In the genomic region with DNA sequence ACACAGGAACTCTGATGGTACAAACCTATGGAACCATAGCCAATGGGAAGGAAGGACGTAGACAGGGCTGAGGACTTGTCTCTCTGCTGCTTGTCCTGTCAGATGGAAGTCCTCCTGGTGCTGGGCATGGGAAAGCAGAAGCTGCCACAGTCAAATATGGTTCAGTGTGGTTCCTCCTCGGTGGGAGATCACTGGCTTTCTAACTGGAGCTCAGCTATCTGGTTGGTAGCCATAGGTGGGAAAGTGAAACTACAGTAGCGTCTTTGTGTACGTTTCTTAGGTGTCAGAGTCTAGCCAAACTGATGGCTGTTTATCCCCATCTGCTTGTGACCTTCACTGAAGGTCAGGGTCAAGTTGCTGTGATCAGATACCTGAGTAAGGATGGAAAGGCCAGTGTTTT, we compare ENCODE assay signal across 19 mouse cellular contexts. TPM values are rescaled to one million over a fixed set of nuclear protein-coding genes. Genes with fewer than 3 reads are reported as not detected.
DNase-seq lines count a peak whose midpoint lies in the region; ATAC-seq lines count a peak whose summit lies in the region.
"Had no signal": no experiment of that assay in that cellular context is flagged by ENCODE, and none has a peak within 500 bp of the region (broad histone marks: within the 10 kb centered on the region; RNA-seq: fewer than 3 reads in every experiment).

No protein-coding gene starts in this region.

- H3K9me3 ChIP-seq in limb, embryonic 11.5 days (ENCODE audit: control insufficient read depth, low read length), result no peaks in the 10 kb centered on the region
- H3K9me3 ChIP-seq in limb, embryonic 10.5 days (replicated peaks), result no peaks in the 10 kb centered on the region
- H3K9me3 ChIP-seq in liver, embryonic 16.5 days (replicated peaks; ENCODE audit: control insufficient read depth, low read length), result no peaks in the 10 kb centered on the region
- H3K9me3 ChIP-seq: embryonic facial prominence, embryonic 13.5 days; limb, embryonic 15.5 days; neural tube, embryonic 13.5 days had no signal

- no peak overlapping the region for H3K27ac ChIP-seq in limb, embryonic 11.5 days (replicated peaks; ENCODE audit: low read depth, low read length)
- H3K27ac ChIP-seq in limb, embryonic 10.5 days, result no peak overlapping the region
- no peak overlapping the region for H3K27ac ChIP-seq in liver, embryonic 16.5 days (ENCODE audit: low read length)
- H3K27ac ChIP-seq: embryonic facial prominence, embryonic 13.5 days; hindbrain, embryonic 14.5 days; limb, embryonic 15.5 days; neural tube, embryonic 13.5 days had no signal

- no peak overlapping the region for H3K4me3 ChIP-seq in limb, embryonic 11.5 days (ENCODE audit: low read depth, low read length)
- H3K4me3 ChIP-seq in limb, embryonic 10.5 days, result no peak overlapping the region
- H3K4me3 ChIP-seq in liver, embryonic 16.5 days (ENCODE audit: low read depth, low read length), result no peak overlapping the region
- H3K4me3 ChIP-seq: embryonic facial prominence, embryonic 13.5 days; limb, embryonic 15.5 days; neural tube, embryonic 13.5 days had no signal

- H3K4me2 ChIP-seq in limb, embryonic 11.5 days (ENCODE audit: low read depth, severe bottlenecking), result no peak overlapping the region
- H3K4me2 ChIP-seq in liver, embryonic 16.5 days (ENCODE audit: low read depth, low read length), result no peak overlapping the region
- H3K4me2 ChIP-seq: embryonic facial prominence, embryonic 13.5 days; hindbrain, embryonic 14.5 days; limb, embryonic 15.5 days; neural tube, embryonic 13.5 days had no signal

- no peak overlapping the region for H3K9ac ChIP-seq in limb, embryonic 11.5 days (ENCODE audit: low read length)
- H3K9ac ChIP-seq in liver, embryonic 16.5 days (ENCODE audit: low read depth, low read length), result no peak overlapping the region
- H3K9ac ChIP-seq: embryonic facial prominence, embryonic 13.5 days; forebrain, postnatal 0 days; hindbrain, embryonic 14.5 days; limb, embryonic 15.5 days; neural tube, embryonic 13.5 days had no signal

- no peak for ATAC-seq in limb, embryonic 11.5 days (ENCODE audit: insufficient number of reproducible peaks, low FRiP score, low TSS enrichment, low read depth)
- peak; percentile 90 for ATAC-seq in common myeloid progenitor, adult 5-6 weeks (replicated peaks; ENCODE audit: low read depth, poor library complexity, severe bottlenecking)
- 0 out of 2 replicates have a peak, but pooled peaks have one; percentile 13 for ATAC-seq in liver, embryonic 16.5 days (ENCODE audit: low read depth)
- ATAC-seq: forebrain, postnatal 0 days; intestine, postnatal 0 days had no signal

- H3K36me3 ChIP-seq in limb, embryonic 11.5 days (ENCODE audit: control insufficient read depth, insufficient read depth, low read length), result no peaks in the 10 kb centered on the region
- H3K36me3 ChIP-seq in limb, embryonic 10.5 days, result no peaks in the 10 kb centered on the region
- H3K36me3 ChIP-seq in liver, embryonic 16.5 days (ENCODE audit: control insufficient read depth, insufficient read depth), result no peaks in the 10 kb centered on the region
- H3K36me3 ChIP-seq: embryonic facial prominence, embryonic 13.5 days; limb, embryonic 15.5 days; neural tube, embryonic 13.5 days had no signal

- WGBS in limb, embryonic 11.5 days, result 89% methylated on average over 4 of the region's 4 CpGs
- WGBS in limb, embryonic 10.5 days, result 94% methylated on average over 4 of the region's 4 CpGs
- WGBS in liver, embryonic 16.5 days (ENCODE audit: insufficient replicate concordance), result 44% methylated on average over 4 of the region's 4 CpGs

- DNase-seq in limb, embryonic 11.5 days (ENCODE audit: low spot score), result peak; percentile 13
- no peak for DNase-seq in limb, embryonic 10.5 days (ENCODE audit: low spot score)
- DNase-seq in natural killer cell, adult 2 months (ENCODE audit: low spot score in 2 of 2), result peak; percentile 6 to 10
- DNase-seq in cerebellum, adult 11 months, result no peak
- no peak for DNase-seq in kidney, postnatal 25 days
- no peak for DNase-seq in frontal cortex, postnatal 14 days (ENCODE audit: low spot score in 2 of 2)
- DNase-seq: adrenal gland, adult 2 months; cerebellum, adult 18-20 months; forebrain, postnatal 0 days; gastrocnemius, postnatal 10 days; kidney, postnatal 36 days; right cerebral cortex, postnatal 25 days had no signal

- no peaks in the 10 kb centered on the region for H3K4me1 ChIP-seq in limb, embryonic 11.5 days (ENCODE audit: control insufficient read depth, insufficient read depth, low read length)
- H3K4me1 ChIP-seq in limb, embryonic 10.5 days, result 0 out of 2 replicates have a peak, but pooled peaks cover 7% of the 10 kb centered on the region
- H3K4me1 ChIP-seq in liver, embryonic 16.5 days (ENCODE audit: control insufficient read depth, low read depth, low read length), result no peaks in the 10 kb centered on the region; the same call in 1 of the 2 replicates

- no peaks in the 10 kb centered on the region for H3K27me3 ChIP-seq in limb, embryonic 11.5 days (ENCODE audit: control insufficient read depth, insufficient read depth, low read length)
- H3K27me3 ChIP-seq in limb, embryonic 10.5 days (ENCODE audit: low read depth, poor library complexity, severe bottlenecking), result no peaks in the 10 kb centered on the region
- H3K27me3 ChIP-seq in liver, embryonic 16.5 days (ENCODE audit: control insufficient read depth, insufficient read depth, low read depth, low read length), result no peaks in the 10 kb centered on the region
- H3K27me3 ChIP-seq: embryonic facial prominence, embryonic 13.5 days; limb, embryonic 15.5 days; neural tube, embryonic 13.5 days had no signal

RNA-seq across cellular contexts. Expression of gene Fbxw11, which starts 29.0 kb away (rescaled TPM):
- 89.4 and 92.6 TPM in 2 replicates for polyA plus RNA-seq in limb, embryonic 11.5 days (2014; fragmentation: Nextera tagmentation; extraction: Ambion mirVana)
- polyA plus RNA-seq in limb, embryonic 10.5 days (2016; fragmentation: Nextera tagmentation; extraction: Ambion mirVana), result 77.6 and 96.4 TPM in 2 replicates
- 34.6 and 59.2 TPM in 2 replicates for total RNA-seq in common myeloid progenitor, adult 5-6 weeks (2017)
- 19.5 and 19.8 TPM in 2 replicates for polyA plus RNA-seq in liver, embryonic 16.5 days (2015; fragmentation: Nextera tagmentation; extraction: Ambion mirVana)

Comparison
In these comparisons a context has a peak if more than half of its experiments do, and no peak if none do; other contexts are left out.
1. DNase-seq: peak in limb, embryonic 11.5 days (single experiment) and natural killer cell, adult 2 months (2 of 2); none in limb, embryonic 10.5 days (single experiment), cerebellum, adult 11 months (single experiment), kidney, postnatal 25 days (0 of 2) and frontal cortex, postnatal 14 days (0 of 2).